Mouse (Mus musculus) right cerebral cortex, postnatal 4 days (tissue): ENCODE measurements around the gene Wiz.

Experiments used
- DNase-seq: peaks from one replicate; pipeline ENCODE4 v3.0.0-alpha.2; 2022

Wiz gene

DNA sequence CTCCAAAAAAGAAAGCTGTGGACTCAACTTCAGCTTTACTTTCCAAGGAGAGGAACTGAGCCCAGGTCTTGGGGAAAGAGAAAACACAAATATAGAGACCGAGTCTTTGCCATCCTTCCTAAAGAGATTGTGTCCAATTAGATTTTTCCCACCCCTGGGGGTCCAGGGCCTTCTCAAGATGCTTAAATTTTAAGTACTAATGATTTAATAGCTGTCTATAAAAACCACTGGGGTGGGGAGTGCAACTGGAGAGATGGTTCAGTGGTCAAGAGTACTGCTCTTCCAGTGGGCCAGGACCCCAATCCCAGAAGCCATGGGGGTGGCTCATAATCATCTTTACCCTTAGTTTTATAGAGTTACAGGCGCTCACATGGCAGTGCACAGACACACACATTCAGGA, 40.8 kb downstream of the Wiz start:
- DNase-seq: no peak

DNA sequence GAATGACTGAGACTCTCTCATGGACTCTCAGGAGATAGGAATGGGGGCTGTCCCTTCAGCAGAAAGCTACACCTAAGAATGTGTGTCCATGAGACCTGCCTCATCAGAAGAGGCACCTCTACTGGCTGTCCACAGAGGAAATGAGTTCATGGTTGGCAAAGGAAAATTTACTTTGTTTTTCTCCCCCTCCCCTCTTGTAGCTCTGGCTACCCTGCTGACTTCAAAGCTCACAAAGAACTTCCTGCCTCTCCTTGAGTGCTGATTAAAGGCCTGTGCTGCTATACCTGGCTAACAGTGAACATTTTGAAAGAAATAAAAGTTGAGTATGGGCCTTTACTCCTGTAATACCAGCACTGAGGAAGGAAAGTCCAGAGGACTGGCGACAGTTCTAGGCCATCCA, 48.1 kb downstream of the Wiz start:
- no peak for DNase-seq

DNA sequence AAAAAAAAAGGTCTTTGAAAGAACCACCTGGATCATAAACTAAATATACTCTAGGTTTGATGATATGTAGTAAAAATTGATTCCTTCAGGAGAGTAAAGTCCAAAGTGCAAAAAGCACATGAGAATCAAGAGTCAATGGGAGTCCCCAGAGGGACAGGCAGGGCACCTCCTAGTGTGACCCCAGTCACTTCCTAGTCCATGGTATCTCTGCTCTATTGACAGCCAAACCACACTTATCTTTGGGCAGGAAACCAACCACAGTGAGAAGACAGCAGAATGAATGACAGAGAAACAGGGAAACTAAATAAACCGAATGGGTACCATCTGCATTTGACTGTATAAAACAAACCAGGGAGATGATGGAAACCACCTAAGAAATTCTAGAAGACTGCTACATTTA, 49.1 kb downstream of the Wiz start:
- DNase-seq: no peak

DNA sequence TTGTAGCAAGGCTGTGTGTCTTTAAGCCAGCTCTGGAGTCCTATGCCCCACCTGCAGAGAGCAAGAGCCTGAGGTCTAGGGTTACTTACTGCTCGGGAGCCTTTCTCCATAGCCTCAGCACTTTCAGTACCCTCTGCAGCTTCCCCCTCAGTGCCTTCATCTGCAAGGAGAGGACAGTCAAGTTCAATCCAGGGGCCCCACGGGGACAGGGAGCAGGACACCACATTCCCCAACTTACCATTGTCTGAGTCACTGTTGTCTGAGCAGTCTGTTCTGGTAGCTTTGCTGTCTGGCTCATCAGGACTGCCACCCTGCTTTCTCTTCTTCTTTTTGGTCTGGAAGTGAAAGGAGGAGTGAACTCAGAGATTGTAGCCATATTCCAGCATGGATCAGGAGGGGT, 53.4 kb downstream of the Wiz start:
- DNase-seq: no peak

DNA sequence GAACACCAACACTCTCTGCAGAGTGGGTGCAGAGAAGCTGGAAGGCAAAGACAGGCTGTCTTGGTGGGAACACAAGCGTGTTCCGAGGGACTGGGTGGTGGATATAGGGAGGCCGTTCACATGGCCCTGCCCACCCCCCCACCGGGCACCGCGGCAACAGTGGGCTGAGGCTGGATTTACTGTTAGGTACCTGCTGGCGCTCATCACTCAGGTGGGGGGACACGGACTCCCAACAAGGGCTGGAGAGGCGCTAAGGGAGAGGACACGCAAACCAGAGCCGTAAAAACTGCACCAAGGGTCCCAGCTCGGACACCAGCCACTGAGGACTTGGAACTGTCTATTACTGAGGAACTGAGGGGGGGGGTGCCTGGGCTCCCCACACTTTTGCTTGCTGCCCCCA, 54.3 kb downstream of the Wiz start:
- DNase-seq: no peak

DNA sequence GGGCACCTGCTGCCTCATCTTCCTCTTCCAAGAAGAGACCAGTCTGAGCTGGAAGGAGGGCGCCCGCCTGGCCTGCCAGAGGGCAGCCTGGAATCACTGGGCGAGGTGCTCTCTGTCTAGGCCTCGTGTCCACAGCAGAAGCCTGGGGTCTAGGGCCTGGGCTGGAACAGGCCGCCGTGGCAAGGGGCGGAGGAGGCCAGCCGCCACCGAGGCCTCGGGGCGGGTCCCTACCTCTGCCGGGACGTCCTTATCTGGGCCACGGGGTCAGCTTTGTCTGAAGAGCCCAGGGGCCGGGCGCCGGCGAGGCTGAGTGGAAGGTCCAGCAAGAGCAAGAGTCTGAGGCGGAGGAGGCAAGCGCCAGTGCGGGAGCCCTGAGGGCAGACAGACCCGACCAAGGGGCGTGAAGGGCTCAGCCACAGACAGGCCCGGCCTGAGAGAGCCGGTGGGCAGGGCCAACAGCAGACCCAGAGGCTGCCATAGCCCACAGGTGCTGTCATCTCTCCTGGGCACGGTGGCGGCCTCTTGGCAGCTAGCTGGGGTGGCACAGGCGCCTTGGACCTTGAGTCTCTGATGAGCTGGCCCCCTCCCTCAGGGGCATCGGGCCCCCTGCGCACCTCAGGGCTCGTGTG, 55.5 kb downstream of the Wiz start:
- DNase-seq: no peak

DNA sequence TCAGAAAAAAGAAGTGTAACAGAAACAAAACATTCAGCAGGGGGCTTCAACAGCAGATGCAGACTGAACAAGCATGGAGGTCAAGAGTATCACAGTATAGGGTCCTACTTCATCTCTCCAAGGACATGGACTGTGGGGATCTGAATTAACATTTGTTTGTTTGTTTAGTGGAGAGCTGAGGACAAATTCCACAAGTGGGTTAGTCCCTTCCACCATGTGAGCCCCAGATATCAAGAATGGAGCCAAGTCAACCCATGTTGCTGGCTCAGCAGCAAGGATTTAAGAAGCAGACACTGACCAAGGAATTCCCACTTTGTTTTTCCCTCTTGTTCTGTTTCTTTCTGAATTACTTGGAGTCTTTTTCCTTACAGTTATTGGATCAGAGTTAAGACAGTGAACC, 61.7 kb downstream of the Wiz start:
- no peak for DNase-seq

DNA sequence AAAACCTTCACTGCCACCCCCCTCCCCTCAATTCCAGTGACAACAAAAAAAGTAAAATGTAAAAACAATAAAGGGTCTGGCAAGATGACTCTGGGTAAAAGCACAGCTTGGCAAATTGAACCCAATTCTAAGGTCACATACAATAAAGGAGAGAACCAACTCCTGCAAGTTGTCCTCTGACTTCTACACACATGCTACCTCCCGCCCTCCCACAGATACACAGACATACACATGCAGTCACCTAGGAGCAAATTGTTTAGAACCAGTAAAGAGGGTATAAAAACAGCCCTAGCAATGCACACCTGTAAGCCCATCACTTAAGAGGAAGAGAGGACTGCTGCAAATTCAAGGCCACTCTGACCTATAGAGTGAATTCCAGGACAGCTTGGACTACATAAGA, 66.4 kb downstream of the Wiz start:
- no peak for DNase-seq

DNA sequence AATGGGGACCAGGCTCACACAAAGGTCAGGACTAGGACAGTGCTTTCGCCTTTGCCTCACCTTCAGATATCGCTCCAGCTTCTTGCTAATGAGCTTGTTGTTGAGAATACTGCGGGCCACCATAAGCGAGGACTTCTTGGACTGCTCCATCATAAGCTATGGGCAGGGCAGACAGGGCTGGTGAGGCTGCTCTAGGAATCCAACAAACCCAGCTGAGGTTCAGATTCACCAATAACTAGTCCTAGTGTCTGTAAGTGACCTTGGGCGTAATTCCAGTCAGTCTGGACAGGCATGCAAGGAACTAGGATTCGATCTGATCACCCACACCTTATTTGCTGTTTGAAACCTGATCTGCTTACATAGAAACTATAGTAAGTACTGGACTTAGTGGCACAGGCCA, 67.4 kb downstream of the Wiz start:
- no peak for DNase-seq

DNA sequence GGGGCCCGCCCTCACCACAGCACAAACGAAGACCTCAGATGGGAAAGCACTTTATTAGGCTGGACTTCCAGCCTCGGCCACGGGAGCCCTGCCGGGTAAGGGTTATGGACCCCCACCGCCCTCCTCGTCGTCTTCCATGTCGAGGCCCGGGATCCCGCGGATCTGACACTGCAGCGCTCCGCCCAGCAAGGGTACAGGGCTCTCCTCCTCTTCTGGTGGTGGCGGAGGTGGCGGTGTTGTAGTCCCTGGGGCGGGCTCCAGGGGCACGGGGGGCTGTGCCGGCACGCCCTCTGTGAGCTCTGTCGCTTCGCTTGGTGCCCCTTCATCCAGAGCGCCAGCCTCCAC, 67.9 kb downstream of the Wiz start:
- DNase-seq: no peak

DNA sequence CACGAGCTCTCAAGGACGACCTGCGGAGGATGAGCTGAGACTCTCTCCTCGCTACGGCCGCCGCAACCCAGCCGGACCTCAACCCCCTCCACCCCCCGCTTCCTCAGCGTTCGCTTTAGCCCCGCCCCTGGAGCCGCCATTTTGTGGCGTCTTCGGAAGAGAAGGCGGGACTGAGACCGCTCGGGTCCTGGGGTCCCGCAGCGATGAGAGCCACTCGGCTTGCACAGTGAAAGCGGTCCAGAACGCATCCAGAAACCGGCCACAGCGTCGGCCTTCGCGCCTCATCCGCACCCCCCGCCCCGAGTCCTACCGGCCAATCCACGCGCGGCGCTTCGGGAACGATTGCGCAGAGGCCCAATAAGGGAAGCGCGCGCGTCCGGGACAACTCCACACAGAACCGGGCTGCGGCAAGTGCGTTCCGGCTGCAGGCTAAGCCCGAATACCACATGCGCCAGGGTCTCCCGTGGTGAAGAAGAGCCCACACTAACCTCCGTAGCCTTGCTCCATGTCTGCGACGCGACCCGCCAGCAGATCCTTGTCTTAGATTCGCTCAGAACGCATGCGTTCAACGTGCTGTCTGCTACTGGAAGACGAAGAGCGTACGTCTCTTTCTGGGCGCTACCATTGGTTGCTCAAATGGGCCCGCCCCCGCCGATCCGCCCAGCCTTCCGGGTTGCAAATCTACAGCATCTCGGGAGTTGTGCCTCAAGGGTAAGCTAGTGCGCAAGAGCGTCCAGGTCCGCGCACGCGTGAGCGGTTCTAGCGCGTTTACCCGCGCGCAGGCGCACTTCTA, 68.4 kb downstream of the Wiz start, which contains the start of gene Akap8:
Akap8 (minus strand) TSS at position 642 of the 793 bp plus-strand sequence.
- DNase-seq: peak; percentile 95

DNA sequence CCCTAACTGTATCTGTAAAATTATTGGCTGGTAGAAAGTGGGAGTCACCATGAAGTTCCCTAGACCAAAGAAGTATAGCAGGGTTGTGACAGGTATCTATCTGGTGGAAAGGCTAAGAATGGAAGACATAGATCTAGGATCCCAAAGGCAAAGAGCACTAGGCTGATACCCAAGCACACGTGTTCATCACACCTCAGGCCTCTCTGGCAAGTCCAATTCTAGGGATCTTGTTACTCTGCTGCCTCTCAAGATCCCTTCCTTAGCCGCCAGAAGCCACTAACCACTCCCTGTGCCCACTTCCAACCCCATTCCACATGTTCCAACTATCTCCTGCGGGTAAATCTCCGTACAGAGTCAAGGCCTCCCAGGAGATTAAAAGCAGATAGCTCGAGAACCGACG, 69.3 kb downstream of the Wiz start:
- no peak for DNase-seq

DNA sequence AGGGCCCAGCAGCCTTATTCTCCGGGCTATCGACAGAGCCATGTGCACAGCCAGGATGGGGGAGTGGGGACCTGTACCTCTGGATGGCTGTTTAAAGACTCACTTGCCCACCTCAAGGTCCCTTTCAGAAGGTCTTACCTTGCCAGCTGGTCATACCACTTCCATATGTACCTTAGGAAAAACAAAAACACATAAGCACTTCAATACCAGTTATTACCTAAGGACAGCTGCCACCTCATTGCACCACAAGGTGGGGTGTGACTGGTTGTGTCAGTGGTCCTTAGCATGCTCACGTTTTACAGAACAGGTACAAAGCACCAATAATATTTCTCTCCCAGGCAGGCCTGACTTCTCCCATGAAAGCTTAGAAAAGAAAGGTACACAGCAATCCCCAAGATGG, 71.5 kb downstream of the Wiz start:
- DNase-seq: no peak

DNA sequence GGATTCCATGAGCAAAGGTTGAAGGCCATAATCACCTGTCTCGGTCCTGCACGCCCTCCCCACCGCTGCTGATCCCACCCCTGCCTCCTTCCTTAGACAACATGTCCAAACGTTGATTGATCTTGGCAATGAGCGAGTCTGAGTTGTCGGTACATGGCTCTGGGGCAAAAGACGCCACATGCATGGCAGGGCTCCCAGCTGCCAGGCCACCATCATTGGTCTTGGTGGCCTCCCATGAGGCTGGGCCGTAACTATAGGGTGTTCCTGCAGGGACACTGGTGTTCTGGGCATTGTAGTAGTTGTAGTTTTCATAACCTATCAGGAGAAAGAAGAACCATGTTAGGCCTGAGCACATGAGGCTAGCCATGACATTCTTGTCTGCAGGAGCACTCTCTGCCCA, 72.2 kb downstream of the Wiz start:
- DNase-seq: no peak

DNA sequence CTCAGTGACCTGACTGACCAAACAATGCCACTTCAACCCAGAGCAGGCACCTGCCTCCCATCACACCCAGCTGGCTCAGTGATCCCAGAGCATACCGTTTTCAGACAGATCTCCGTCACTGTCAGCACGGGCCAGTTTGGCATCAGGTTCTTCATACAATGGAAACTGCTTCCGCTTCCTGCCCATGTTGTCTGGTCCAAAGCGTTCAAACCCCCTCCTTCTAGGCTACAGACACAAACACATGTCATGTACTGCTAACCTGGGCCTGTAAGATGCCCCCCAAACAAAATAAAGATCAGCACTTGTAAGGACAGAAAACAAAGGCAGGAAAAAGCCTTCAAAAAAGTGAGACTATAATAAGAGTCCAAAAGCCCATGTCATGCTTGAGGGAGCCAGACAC, 73.7 kb downstream of the Wiz start:
- DNase-seq: no peak

DNA sequence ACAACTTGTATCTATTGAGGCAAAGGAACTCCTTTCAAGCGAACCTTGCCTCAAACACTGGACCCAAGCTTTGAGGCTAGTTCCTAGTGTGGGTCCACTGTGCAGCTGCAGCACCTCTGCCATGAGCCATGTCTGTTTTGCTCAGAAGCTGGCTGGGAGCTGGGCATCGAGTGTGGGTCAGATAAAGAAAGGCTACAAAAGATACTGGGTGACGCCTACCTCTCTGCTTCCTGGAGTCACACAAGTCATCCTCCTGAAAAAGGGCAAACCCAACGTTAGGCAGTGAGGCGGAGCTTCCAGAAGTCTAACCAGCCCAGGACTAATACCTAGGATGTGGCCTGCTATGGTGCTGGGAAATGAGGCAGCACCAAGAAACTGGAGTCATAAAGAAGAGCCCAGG, 75.3 kb downstream of the Wiz start:
- DNase-seq: no peak

DNA sequence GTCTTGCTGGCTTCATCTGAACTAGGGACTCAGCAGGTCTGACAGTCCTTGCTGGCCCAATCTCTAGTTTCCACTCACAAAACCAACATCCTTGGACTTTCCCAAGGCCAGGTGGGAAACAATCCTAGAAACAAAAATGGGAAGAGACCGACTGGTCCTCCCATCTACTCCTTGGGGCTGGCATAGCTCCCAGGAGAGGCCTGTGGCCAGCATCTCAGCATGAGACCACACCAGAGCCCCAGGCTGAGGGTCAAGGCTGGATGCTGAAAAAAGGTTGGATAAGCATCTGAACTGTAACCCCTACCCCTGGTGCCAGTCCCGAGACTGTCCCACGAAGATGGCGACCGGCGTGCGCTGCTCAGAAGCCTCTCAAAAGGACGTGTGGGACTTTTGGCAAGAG, 76.4 kb downstream of the Wiz start:
- DNase-seq: no peak

DNA sequence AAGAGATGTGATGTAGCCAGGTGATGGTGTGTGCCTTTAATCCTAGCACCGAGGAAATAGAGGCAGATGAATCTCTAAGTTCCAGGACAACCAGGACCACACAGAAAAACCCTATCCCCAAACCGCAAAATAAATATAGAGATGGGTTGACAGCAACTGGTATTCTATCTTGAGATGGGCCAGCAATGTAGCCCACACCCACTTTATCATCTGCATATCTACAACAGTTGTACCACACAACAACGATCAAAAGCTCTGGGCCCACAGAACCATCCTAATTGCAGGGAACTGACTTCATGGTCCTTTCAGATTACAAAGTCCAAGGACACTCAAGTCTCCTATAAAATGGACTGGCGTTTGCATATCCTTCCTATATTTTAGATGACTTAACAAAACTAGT, 81.3 kb downstream of the Wiz start:
- DNase-seq: no peak
